Mouse (Mus musculus) liver, embryonic 14.5 days (tissue): ENCODE results near the gene Cep19.

ENCODE experiments used
- CTCF ChIP-seq: IDR thresholded peaks from 2 replicates; pipeline ENCODE4 v1.5.1; 2016; ENCODE audit warnings: antibody characterized with exemption, low read depth, control low read depth
- EP300 ChIP-seq: IDR thresholded peaks from 2 replicates; pipeline ENCODE4 v1.6.1; 2016; ENCODE audit warnings: antibody characterized with exemption, low read depth

GRCm38 (mm10) chr16:32135842-32136357 is 36.3 kb downstream of the Cep19 start:
- TF ChIP-seq EP300 = no peak
- no peak for TF ChIP-seq CTCF
